Comparison of ENCODE assay signal across 28 mouse cellular contexts in genomic region chr11:87121864-87122263, GRCm38 (mm10).
"Had no signal": no experiment of that assay in that cellular context is flagged by ENCODE, and none has a peak within 500 bp of the region (broad histone marks: within the 10 kb centered on the region; RNA-seq: fewer than 3 reads in every experiment).

No protein-coding gene starts in this region.

- H3K9me3 ChIP-seq: embryonic facial prominence, embryonic 10.5 days; embryonic facial prominence, embryonic 12.5 days; embryonic facial prominence, embryonic 13.5 days; embryonic facial prominence, embryonic 15.5 days; forebrain, embryonic 10.5 days; forebrain, embryonic 12.5 days; forebrain, embryonic 13.5 days; forebrain, embryonic 15.5 days had no signal

- H3K27me3 ChIP-seq: embryonic facial prominence, embryonic 12.5 days; embryonic facial prominence, embryonic 13.5 days; embryonic facial prominence, embryonic 15.5 days; forebrain, embryonic 12.5 days; forebrain, embryonic 13.5 days; forebrain, embryonic 15.5 days had no signal

- H3K27ac ChIP-seq: embryonic facial prominence, embryonic 10.5 days; embryonic facial prominence, embryonic 12.5 days; embryonic facial prominence, embryonic 13.5 days; embryonic facial prominence, embryonic 15.5 days; forebrain, embryonic 10.5 days; forebrain, embryonic 12.5 days; forebrain, embryonic 13.5 days; forebrain, embryonic 15.5 days; gastrocnemius, adult 2 months; heart, adult 2 months had no signal

- DNase-seq: cerebellum, adult 8-10 months; cerebellum, adult 9-10 months; cerebellum, adult 9-11 months; cerebellum, postnatal 10 days; cerebellum, postnatal 14 days; cerebellum, postnatal 25 days; cerebellum, postnatal 36 days; embryo, embryonic 11 days; forebrain, postnatal 0 days; gastrocnemius, adult 2 months; gastrocnemius, postnatal 10 days; gastrocnemius, postnatal 14 days; gastrocnemius, postnatal 25 days; gastrocnemius, postnatal 36 days; heart, adult 11 months; heart, adult 18-20 months; heart, adult 2 months had no signal

- H3K4me3 ChIP-seq: embryonic facial prominence, embryonic 10.5 days; embryonic facial prominence, embryonic 12.5 days; embryonic facial prominence, embryonic 13.5 days; embryonic facial prominence, embryonic 15.5 days; erythroblast, embryonic 14.5 days; forebrain, embryonic 10.5 days; forebrain, embryonic 12.5 days; forebrain, embryonic 13.5 days; forebrain, embryonic 15.5 days; gastrocnemius, adult 2 months; heart, adult 2 months had no signal

- H3K9ac ChIP-seq: embryonic facial prominence, embryonic 12.5 days; embryonic facial prominence, embryonic 13.5 days; embryonic facial prominence, embryonic 15.5 days; forebrain, embryonic 12.5 days; forebrain, embryonic 13.5 days; forebrain, embryonic 15.5 days; forebrain, postnatal 0 days had no signal

- ATAC-seq: forebrain, embryonic 13.5 days; forebrain, embryonic 14.5 days; forebrain, embryonic 15.5 days; forebrain, embryonic 16.5 days; forebrain, postnatal 0 days had no signal

- H3K4me2 ChIP-seq: embryonic facial prominence, embryonic 12.5 days; embryonic facial prominence, embryonic 13.5 days; embryonic facial prominence, embryonic 15.5 days; forebrain, embryonic 12.5 days; forebrain, embryonic 13.5 days; forebrain, embryonic 15.5 days had no signal
